Mouse (Mus musculus) midbrain, embryonic 13.5 days (tissue): ENCODE data around the gene Tmem167. TPM values are rescaled to one million over a fixed set of nuclear protein-coding genes. Genes with fewer than 3 reads are reported as not detected.
"Not testable (repeated sequence)": the region's sequence is repeated elsewhere in the genome, so short reads cannot be mapped to it uniquely, and the experiment has no call there.

Experiments
- ATAC-seq: fragments of 200-750 bp; cut with Nextera tagmentation; 2 replicates; pipeline ENCODE4 v1.8.0; 2017; ENCODE audit warnings: mild to moderate bottlenecking, moderate TSS enrichment, moderate library complexity
- H3K27ac ChIP-seq: fragments of 300-500 bp; sonication (generic); 2 replicates; pipeline ENCODE4 v1.5.1; 2015; ENCODE audit warnings: inconsistent platforms, mild to moderate bottlenecking, moderate library complexity
- H3K27me3 ChIP-seq: fragments of 300-500 bp; sonication (generic); 2 replicates; pipeline ENCODE4 v1.6.1; 2015; ENCODE audit warnings: mild to moderate bottlenecking, inconsistent platforms
- H3K36me3 ChIP-seq: fragments of 300-500 bp; sonication (generic); 2 replicates; pipeline ENCODE4 v1.6.1; 2015; ENCODE audit warnings: mild to moderate bottlenecking, inconsistent platforms
- H3K4me1 ChIP-seq: fragments of 300-500 bp; sonication (generic); replicated peaks from 2 replicates; pipeline ENCODE4 v1.6.1; 2015; ENCODE audit warnings: inconsistent platforms
- H3K4me2 ChIP-seq: fragments of 300-500 bp; sonication (generic); replicated peaks from 2 replicates; pipeline ENCODE4 v1.6.1; 2015; ENCODE audit warnings: moderate library complexity, mild to moderate bottlenecking, inconsistent platforms
- H3K4me3 ChIP-seq: fragments of 300-500 bp; sonication (generic); replicated peaks from 2 replicates; pipeline ENCODE4 v1.5.1; 2015; ENCODE audit warnings: mild to moderate bottlenecking, inconsistent platforms
- H3K9ac ChIP-seq: fragments of 300-500 bp; sonication (generic); replicated peaks from 2 replicates; pipeline ENCODE4 v1.6.1; 2015; ENCODE audit warnings: mild to moderate bottlenecking, inconsistent platforms
- H3K9me3 ChIP-seq: fragments of 300-500 bp; sonication (generic); 2 replicates; pipeline ENCODE4 v1.6.1; 2016; ENCODE audit warnings: mild to moderate bottlenecking, inconsistent platforms
- WGBS: fragments of 180-500 bp; shearing (Covaris S2); methylation state at CpG from one replicate; pipeline ENCODE4 v1.1.7; 2015; 5-methylcytosine and 5-hydroxymethylcytosine counted together
- polyA plus RNA-seq: library from polyadenylated mRNA; unstranded; fragments of >200 nt; fragmentation: Nextera tagmentation; extraction: Ambion mirVana; gene quantifications from 2 replicates; pipeline ENCODE4 v1.2.1, GENCODE M21; 2015

Gene Tmem167
- 50.6 and 52.5 TPM in 2 replicates for polyA plus RNA-seq

DNA sequence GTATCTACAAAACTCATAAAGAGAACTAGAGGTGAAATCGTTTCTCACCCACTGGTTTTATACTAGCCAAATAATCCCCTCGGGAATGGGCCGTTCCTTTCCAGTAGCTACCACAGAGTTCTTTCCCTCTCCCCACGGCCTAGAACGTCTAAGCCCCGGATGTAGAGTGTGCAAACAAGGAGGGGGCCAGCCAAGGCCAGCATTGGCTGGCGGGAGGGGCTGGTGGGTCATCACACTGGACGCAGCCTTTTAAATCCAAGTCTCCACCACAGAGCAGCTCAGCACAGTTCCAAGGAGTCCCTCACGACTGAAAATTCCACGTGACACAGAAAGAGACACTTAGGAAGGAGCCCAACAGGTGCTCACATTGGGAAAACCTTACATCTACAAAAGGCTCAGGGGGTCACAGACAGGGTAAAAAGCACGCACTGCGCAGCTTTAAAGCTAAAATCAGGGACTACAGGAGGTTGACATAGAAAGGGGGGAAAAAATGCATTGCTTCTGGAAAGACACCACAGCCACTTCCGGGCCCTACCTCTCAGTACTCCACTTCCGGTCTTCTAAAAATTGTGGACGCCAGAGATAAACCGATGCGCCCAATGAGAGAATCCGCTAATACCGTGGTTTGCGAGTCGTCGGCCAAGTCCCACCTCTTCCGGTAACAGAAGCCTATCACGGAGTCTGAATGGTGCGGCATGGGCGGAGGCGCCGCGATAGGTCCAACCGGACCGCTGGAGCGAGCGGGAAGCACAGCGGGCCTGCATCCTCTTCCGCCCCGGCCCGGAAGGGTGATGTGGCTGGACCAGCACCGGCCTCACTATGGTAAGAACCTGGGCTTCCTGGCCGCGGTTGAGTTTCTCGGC, at the start of gene Tmem167, which contains the start of gene Xrcc4:
Gene Tmem167 (plus strand): TSS at position 162 of the 863 bp plus-strand sequence.
Gene Xrcc4 (minus strand): TSS at position 647 of the 863 bp plus-strand sequence.
- Histone ChIP-seq H3K9ac (peak within 1 kb of the TSS; percentile 82), H3K4me3 (peak within 1 kb of the TSS; percentile 67), H3K27me3 (no peaks in the 10 kb centered on the region), H3K9me3 (no peaks in the 10 kb centered on the region), H3K4me1 (peaks cover 9% of the 10 kb centered on the region), H3K4me2 (peak within 1 kb of the TSS; percentile 85), H3K27ac (peak within 1 kb of the TSS; percentile 78), H3K36me3 (no peaks in the 10 kb centered on the region)
- ATAC-seq: peak; percentile 100
- WGBS: 2% methylated on average over 41 of the region's 41 CpGs

GRCm38 (mm10) chr13:90039613-90040012, 49.3 kb upstream of the Tmem167 start:
- Histone ChIP-seq H3K27ac (no peak overlapping the region), H3K4me2 (no peak overlapping the region), H3K4me3 (no peak overlapping the region), H3K9ac (no peak overlapping the region), H3K27me3 (no peaks in the 10 kb centered on the region), H3K4me1 (no peaks in the 10 kb centered on the region), H3K9me3 (no peaks in the 10 kb centered on the region), H3K36me3 (no peaks in the 10 kb centered on the region)
- ATAC-seq: no peak
- whole genome bisulfite sequencing: 6% methylated on average over 2 of the region's 2 CpGs

- Histone ChIP-seq H3K9me3 (no peaks in the 10 kb centered on the region), H3K4me1 (no peaks in the 10 kb centered on the region), H3K27ac (no peak overlapping the region), H3K27me3 (no peaks in the 10 kb centered on the region), H3K9ac (no peak overlapping the region), H3K4me2 (no peak overlapping the region), H3K36me3 (no peaks in the 10 kb centered on the region), H3K4me3 (no peak overlapping the region)
- WGBS: 76% methylated on average over 6 of the region's 6 CpGs
- no peak for ATAC-seq
These were observed 37.2 kb upstream of the Tmem167 start for GRCm38 (mm10) chr13:90051735-90052134.

DNA sequence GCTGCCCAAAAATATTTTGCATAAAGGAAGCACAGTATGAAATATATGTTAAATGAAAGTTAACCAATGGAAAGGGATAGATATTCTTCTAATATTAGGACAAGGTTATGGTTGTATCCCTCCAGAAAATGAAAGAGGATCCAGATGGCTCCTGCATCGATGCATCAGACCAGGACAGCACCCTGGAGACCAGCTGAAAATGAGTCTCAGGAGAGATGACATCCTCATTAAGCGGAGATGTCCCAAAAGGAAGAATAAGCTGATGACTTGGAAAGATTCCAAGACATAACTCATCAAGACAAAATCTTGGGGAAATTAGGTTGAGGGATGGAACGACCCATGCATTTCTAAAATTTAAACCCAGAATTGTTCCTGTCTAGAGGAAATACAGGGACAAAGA, 36.5 kb upstream of the Tmem167 start:
- H3K36me3 ChIP-seq: no peaks in the 10 kb centered on the region
- H3K4me2 ChIP-seq: no peak overlapping the region
- H3K9me3 ChIP-seq: no peaks in the 10 kb centered on the region
- no peak overlapping the region for H3K27ac ChIP-seq
- no peak for ATAC-seq
- WGBS: 72% methylated on average over 3 of the region's 3 CpGs
- H3K4me1 ChIP-seq: no peaks in the 10 kb centered on the region
- H3K4me3 ChIP-seq: no peak overlapping the region
- H3K9ac ChIP-seq: no peak overlapping the region
- H3K27me3 ChIP-seq: no peaks in the 10 kb centered on the region

GRCm38 (mm10) chr13:90061877-90062276, 27.0 kb upstream of the Tmem167 start:
- no peak overlapping the region for H3K4me2 ChIP-seq
- H3K4me1 ChIP-seq: no peaks in the 10 kb centered on the region
- no peak overlapping the region for H3K4me3 ChIP-seq
- no peak overlapping the region for H3K27ac ChIP-seq
- H3K27me3 ChIP-seq: no peaks in the 10 kb centered on the region
- H3K9me3 ChIP-seq: no peaks in the 10 kb centered on the region
- H3K9ac ChIP-seq: no peak overlapping the region
- H3K36me3 ChIP-seq: no peaks in the 10 kb centered on the region
- ATAC-seq: no peak
- WGBS: 91% methylated on average over 1 of the region's 1 CpGs

- WGBS: under 1% methylated on average over 26 of the region's 27 CpGs
- Histone ChIP-seq H3K4me1 (peaks cover 9% of the 10 kb centered on the region), H3K36me3 (no peaks in the 10 kb centered on the region)
These were observed 881 bp downstream of the Tmem167 start for GRCm38 (mm10) chr13:90089825-90090183.

GRCm38 (mm10) chr13:90101514-90101913, 12.6 kb downstream of the Tmem167 start:
- no peak overlapping the region for H3K9ac ChIP-seq
- no peaks in the 10 kb centered on the region for H3K9me3 ChIP-seq
- no peak overlapping the region for H3K4me3 ChIP-seq
- no peaks in the 10 kb centered on the region for H3K4me1 ChIP-seq
- ATAC-seq: no peak
- no peak overlapping the region for H3K27ac ChIP-seq
- H3K27me3 ChIP-seq: no peaks in the 10 kb centered on the region
- H3K36me3 ChIP-seq: peaks cover 36% of the 10 kb centered on the region
- no peak overlapping the region for H3K4me2 ChIP-seq

More at GRCm38 (mm10) chr13:90089825-90090183, 881 bp downstream of the Tmem167 start:
- Histone ChIP-seq H3K4me3 (peak overlapping the region; percentile 67), H3K27me3 (no peaks in the 10 kb centered on the region), H3K9ac (peak overlapping the region; percentile 82), H3K27ac (peak overlapping the region; percentile 78), H3K9me3 (no peaks in the 10 kb centered on the region), H3K4me2 (peak overlapping the region; percentile 85)
- ATAC-seq: peak; percentile 85

DNA sequence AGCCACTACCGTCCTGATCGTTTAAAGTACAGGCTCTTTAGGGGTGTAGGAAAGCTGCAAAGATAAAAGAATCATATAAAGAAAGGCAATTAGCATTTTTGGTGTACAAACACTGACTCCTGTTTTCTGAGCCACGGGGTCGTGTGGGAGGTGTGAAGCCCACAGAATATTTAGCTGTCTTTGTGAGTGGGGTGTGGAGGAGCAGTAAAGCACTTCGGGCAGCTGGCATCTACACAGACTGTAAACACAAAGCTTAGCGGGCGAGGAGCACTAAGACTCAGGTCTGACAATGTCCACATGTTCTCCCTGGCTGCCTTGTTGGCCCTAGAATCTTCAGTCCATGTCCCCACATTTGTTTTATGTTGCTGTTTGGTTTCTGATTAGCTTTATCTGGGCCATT, 17.2 kb downstream of the Tmem167 start:
- Histone ChIP-seq H3K36me3 (peaks cover 36% of the 10 kb centered on the region), H3K9ac (no peak overlapping the region), H3K4me1 (no peaks in the 10 kb centered on the region), H3K27ac (no peak overlapping the region), H3K4me2 (no peak overlapping the region), H3K4me3 (no peak overlapping the region), H3K9me3 (no peaks in the 10 kb centered on the region), H3K27me3 (no peaks in the 10 kb centered on the region)
- ATAC-seq: no peak
- WGBS: 96% methylated on average over 7 of the region's 7 CpGs

DNA sequence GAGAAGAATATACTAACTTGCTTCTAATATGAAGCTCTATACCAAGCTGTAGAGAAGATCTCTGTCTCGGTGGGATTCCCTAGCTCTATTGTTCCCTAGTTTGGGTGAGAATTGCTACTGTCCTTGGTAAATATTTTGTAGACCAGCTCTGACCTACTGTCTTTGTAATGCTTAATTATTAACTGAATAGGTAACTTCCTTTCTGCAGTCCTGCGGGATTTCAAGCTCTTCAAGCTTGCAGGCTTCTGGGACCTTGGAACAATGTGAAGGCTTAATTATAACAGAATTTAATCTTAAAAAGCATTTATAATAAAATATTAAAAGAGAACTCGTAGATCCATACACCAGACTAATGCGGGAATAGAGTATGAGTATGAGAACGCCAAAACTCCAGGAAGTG, 19.8 kb downstream of the Tmem167 start:
- H3K4me1 ChIP-seq, H3K27ac ChIP-seq, H3K4me3 ChIP-seq, H3K27me3 ChIP-seq, H3K9ac ChIP-seq, H3K9me3 ChIP-seq, ATAC-seq, H3K4me2 ChIP-seq: not testable (repeated sequence)
- 93% methylated on average over 5 of the region's 5 CpGs for WGBS
- peaks cover 25% of the 10 kb centered on the region for H3K36me3 ChIP-seq

- no peak overlapping the region for H3K9ac ChIP-seq
- no peaks in the 10 kb centered on the region for H3K9me3 ChIP-seq
- no peak overlapping the region for H3K4me3 ChIP-seq
These were observed 22.8 kb downstream of the Tmem167 start for GRCm38 (mm10) chr13:90111681-90112080.

DNA sequence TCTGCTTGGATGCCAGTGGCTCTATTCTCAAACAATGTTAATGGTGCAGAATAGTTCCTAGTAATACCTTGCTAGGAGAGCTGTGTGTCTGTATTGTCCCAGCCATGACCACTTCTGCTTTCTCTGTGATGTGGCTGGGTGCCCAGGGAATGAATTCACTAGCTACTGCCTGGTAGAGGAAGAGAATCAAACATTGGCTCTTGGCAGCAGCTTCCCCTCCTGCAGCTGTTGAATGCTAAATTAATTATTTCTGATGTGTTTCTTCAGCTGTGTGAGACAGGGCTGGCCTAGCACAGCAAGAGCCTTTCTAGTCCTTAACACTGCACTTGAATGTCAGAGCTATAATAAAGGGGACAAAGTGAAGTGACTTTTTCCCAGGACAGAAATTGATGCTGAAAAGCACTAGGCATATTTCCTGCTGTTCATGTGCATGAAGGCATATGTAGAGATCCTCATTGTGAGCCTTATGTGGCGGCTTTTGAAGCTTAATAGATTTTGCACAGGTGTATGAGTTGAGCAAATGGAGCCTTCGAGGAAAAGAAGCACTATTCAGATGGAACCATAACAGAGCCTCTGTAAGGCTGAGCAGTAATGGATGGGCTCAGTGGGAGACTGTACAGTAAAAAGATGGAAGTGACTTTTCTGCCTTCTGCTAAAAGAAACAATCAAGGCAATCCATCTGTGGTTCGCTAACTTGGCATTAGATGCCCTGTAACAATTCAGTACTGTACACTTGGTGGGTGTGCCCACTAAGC, 47.4 kb downstream of the Tmem167 start:
- 0 out of 2 replicates have a peak, but pooled peaks cover 4% of the 10 kb centered on the region for H3K4me1 ChIP-seq
- peak; percentile 83 for ATAC-seq
- no peaks in the 10 kb centered on the region for H3K9me3 ChIP-seq
- no peak overlapping the region for H3K9ac ChIP-seq
- 80% methylated on average over 3 of the region's 3 CpGs for WGBS
- H3K4me2 ChIP-seq: no peak overlapping the region
- H3K27ac ChIP-seq: no peak overlapping the region
- H3K4me3 ChIP-seq: no peak overlapping the region
- H3K36me3 ChIP-seq: no peaks in the 10 kb centered on the region
- H3K27me3 ChIP-seq: no peaks in the 10 kb centered on the region

More at GRCm38 (mm10) chr13:90111681-90112080, 22.8 kb downstream of the Tmem167 start:
- Histone ChIP-seq H3K36me3 (no peaks in the 10 kb centered on the region), H3K4me2 (no peak overlapping the region), H3K27me3 (no peaks in the 10 kb centered on the region), H3K27ac (no peak overlapping the region), H3K4me1 (no peaks in the 10 kb centered on the region)
- WGBS: 90% methylated on average over 1 of the region's 1 CpGs
- no peak for ATAC-seq

DNA sequence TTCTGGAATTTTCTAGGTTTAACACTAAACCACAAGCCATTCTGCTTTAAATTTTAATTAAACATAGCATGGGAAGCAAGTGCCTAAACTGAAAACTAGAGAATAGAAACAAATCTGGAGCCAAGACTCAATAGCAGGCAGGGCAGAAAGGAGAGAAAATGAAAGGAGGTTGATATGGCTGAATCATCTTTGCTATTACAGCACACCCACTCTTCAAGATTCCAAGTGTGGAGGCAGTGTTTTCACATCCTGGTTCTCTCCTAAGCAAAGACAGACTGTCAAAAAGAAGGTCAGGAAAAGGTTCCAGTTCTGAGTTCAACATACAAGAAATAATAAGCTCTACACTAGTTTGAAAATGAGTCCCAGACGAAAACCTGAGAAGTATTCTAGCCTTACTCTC, 52.8 kb downstream of the Tmem167 start:
- Histone ChIP-seq H3K4me1 (0 out of 2 replicates have a peak, but pooled peaks cover 3% of the 10 kb centered on the region), H3K27ac (no peak overlapping the region), H3K9ac (no peak overlapping the region)

More for the DNA sequence above, 52.8 kb downstream of the Tmem167 start:
- no peaks in the 10 kb centered on the region for H3K9me3 ChIP-seq
- ATAC-seq: no peak
- H3K27me3 ChIP-seq: no peaks in the 10 kb centered on the region
- H3K4me2 ChIP-seq: no peak overlapping the region
- H3K4me3 ChIP-seq: no peak overlapping the region
- no peaks in the 10 kb centered on the region for H3K36me3 ChIP-seq
- 87% methylated on average over 1 of the region's 1 CpGs for WGBS
